12 mouse cellular contexts compared by ENCODE assay signal in genomic region chr11:73201597-73201996, GRCm38 (mm10). TPM values are rescaled to one million over a fixed set of nuclear protein-coding genes. Genes with fewer than 3 reads are reported as not detected.
A peak's percentile ranks its signal among the peaks of the same experiment; 100 is the strongest.
DNase-seq lines count a peak whose midpoint lies in the region; ATAC-seq and TF ChIP-seq lines count a peak whose summit lies in the region.
"Had no signal": no experiment of that assay in that cellular context is flagged by ENCODE, and none has a peak within 500 bp of the region (broad histone marks: within the 10 kb centered on the region; RNA-seq: fewer than 3 reads in every experiment).

No protein-coding gene starts in this region.

- H3K36me3 ChIP-seq in kidney, postnatal 0 days (ENCODE audit: insufficient read depth, low read length), result no peaks in the 10 kb centered on the region
- no peaks in the 10 kb centered on the region for H3K36me3 ChIP-seq in kidney, embryonic 16.5 days (ENCODE audit: insufficient read depth, low read length)
- no peaks in the 10 kb centered on the region for H3K36me3 ChIP-seq in limb, embryonic 10.5 days
- H3K36me3 ChIP-seq: limb, embryonic 12.5 days; midbrain, embryonic 15.5 days had no signal

- 34% methylated on average over 4 of the region's 4 CpGs for WGBS in kidney, postnatal 0 days
- 36% methylated on average over 4 of the region's 4 CpGs for WGBS in kidney, embryonic 16.5 days
- 38% methylated on average over 4 of the region's 4 CpGs for WGBS in limb, embryonic 10.5 days

- H3K4me1 ChIP-seq in kidney, postnatal 0 days (replicated peaks; ENCODE audit: insufficient read depth, low read length), result no peaks in the 10 kb centered on the region
- H3K4me1 ChIP-seq in kidney, embryonic 16.5 days (ENCODE audit: insufficient read depth, low read length), result peaks cover 15% of the 10 kb centered on the region
- peaks cover 17% of the 10 kb centered on the region for H3K4me1 ChIP-seq in limb, embryonic 10.5 days

- TF ChIP-seq CTCF in kidney, postnatal 0 days (IDR thresholded peaks at IDR 0.05; ENCODE audit: low read depth), result peak; percentile 51; the same call in 1 of the 2 replicates

- H3K27me3 ChIP-seq in kidney, postnatal 0 days (ENCODE audit: insufficient read depth, low read length), result no peaks in the 10 kb centered on the region
- no peaks in the 10 kb centered on the region for H3K27me3 ChIP-seq in kidney, embryonic 16.5 days (ENCODE audit: insufficient read depth, low read length)
- no peaks in the 10 kb centered on the region; the same call in 1 of the 2 replicates for H3K27me3 ChIP-seq in limb, embryonic 10.5 days (ENCODE audit: low read depth, poor library complexity, severe bottlenecking)
- H3K27me3 ChIP-seq: midbrain, embryonic 15.5 days had no signal

- no peaks in the 10 kb centered on the region for H3K9me3 ChIP-seq in kidney, postnatal 0 days (replicated peaks; ENCODE audit: low read length)
- no peaks in the 10 kb centered on the region for H3K9me3 ChIP-seq in kidney, embryonic 16.5 days (ENCODE audit: low read length)
- H3K9me3 ChIP-seq in limb, embryonic 10.5 days (replicated peaks), result no peaks in the 10 kb centered on the region
- H3K9me3 ChIP-seq: limb, embryonic 12.5 days; midbrain, embryonic 15.5 days had no signal

- H3K9ac ChIP-seq in kidney, postnatal 0 days (ENCODE audit: low read depth, low read length), result no peak overlapping the region
- H3K9ac ChIP-seq in kidney, embryonic 16.5 days (replicated peaks; ENCODE audit: low read length), result no peak overlapping the region
- H3K9ac ChIP-seq: limb, embryonic 12.5 days; midbrain, embryonic 15.5 days had no signal

- no peak for ATAC-seq in kidney, postnatal 0 days (replicated peaks; ENCODE audit: low FRiP score, low read depth)
- ATAC-seq in kidney, embryonic 16.5 days (ENCODE audit: low FRiP score, low TSS enrichment), result no peak
- ATAC-seq: intestine, embryonic 16.5 days; midbrain, embryonic 15.5 days had no signal

- no peak overlapping the region for H3K27ac ChIP-seq in kidney, postnatal 0 days
- H3K27ac ChIP-seq in kidney, embryonic 16.5 days (ENCODE audit: low read length), result no peak overlapping the region
- no peak overlapping the region for H3K27ac ChIP-seq in limb, embryonic 10.5 days
- H3K27ac ChIP-seq: limb, embryonic 12.5 days; midbrain, embryonic 15.5 days had no signal

- no peak overlapping the region for H3K4me2 ChIP-seq in kidney, postnatal 0 days (ENCODE audit: low read length)
- no peak overlapping the region for H3K4me2 ChIP-seq in kidney, embryonic 16.5 days (replicated peaks; ENCODE audit: low read depth, low read length)
- H3K4me2 ChIP-seq: limb, embryonic 12.5 days; midbrain, embryonic 15.5 days had no signal

- DNase-seq in kidney, postnatal 0 days (ENCODE audit: low spot score), result peak; percentile 36
- DNase-seq in 3T3-L1 (ENCODE audit: low read depth, low spot score) (peak; percentile 36), 416B (ENCODE audit: low read depth) (peak; percentile 49)
- peak; percentile 13 for DNase-seq in embryo, embryonic 11 days
- no peak for DNase-seq in limb, embryonic 10.5 days (ENCODE audit: low spot score)
- no peak for DNase-seq in cerebellum, adult 9-11 months
- DNase-seq: layer of hippocampus, adult 9-11 months had no signal

- no peak overlapping the region for H3K4me3 ChIP-seq in kidney, postnatal 0 days (replicated peaks; ENCODE audit: low read depth, low read length)
- no peak overlapping the region for H3K4me3 ChIP-seq in kidney, embryonic 16.5 days (ENCODE audit: low read length)
- no peak overlapping the region for H3K4me3 ChIP-seq in limb, embryonic 10.5 days
- H3K4me3 ChIP-seq: limb, embryonic 12.5 days; midbrain, embryonic 15.5 days had no signal

RNA-seq across cellular contexts. Expression of gene Shpk, which starts 2.3 kb away (rescaled TPM):
- polyA plus RNA-seq in kidney, postnatal 0 days (2015; fragmentation: Nextera tagmentation; extraction: Ambion mirVana), result 3.8 and 3.9 TPM in 2 replicates
- polyA plus RNA-seq in kidney, embryonic 16.5 days (2015; fragmentation: Nextera tagmentation; extraction: Ambion mirVana), result 2.4 and 2.6 TPM in 2 replicates
- polyA plus RNA-seq in limb, embryonic 10.5 days (2016; fragmentation: Nextera tagmentation; extraction: Ambion mirVana), result 0.56 and 1.3 TPM in 2 replicates

RNA-seq across cellular contexts. Expression of gene Ctns, which starts 2.8 kb away (rescaled TPM):
- polyA plus RNA-seq in kidney, postnatal 0 days (2015; fragmentation: Nextera tagmentation; extraction: Ambion mirVana), result 21.7 and 22.8 TPM in 2 replicates
- polyA plus RNA-seq in kidney, embryonic 16.5 days (2015; fragmentation: Nextera tagmentation; extraction: Ambion mirVana), result 21.5 and 22.4 TPM in 2 replicates
- 16.7 and 21.0 TPM in 2 replicates for polyA plus RNA-seq in limb, embryonic 10.5 days (2016; fragmentation: Nextera tagmentation; extraction: Ambion mirVana)

RNA-seq across cellular contexts. Expression of gene Tax1bp3, which starts 24.7 kb away (rescaled TPM):
- polyA plus RNA-seq in kidney, postnatal 0 days (2015; fragmentation: Nextera tagmentation; extraction: Ambion mirVana), result 227 and 237 TPM in 2 replicates
- polyA plus RNA-seq in kidney, embryonic 16.5 days (2015; fragmentation: Nextera tagmentation; extraction: Ambion mirVana), result 231 and 251 TPM in 2 replicates
- 190 and 226 TPM in 2 replicates for polyA plus RNA-seq in limb, embryonic 10.5 days (2016; fragmentation: Nextera tagmentation; extraction: Ambion mirVana)

RNA-seq across cellular contexts. Expression of gene Emc6, which starts 24.8 kb away (rescaled TPM):
- polyA plus RNA-seq in kidney, postnatal 0 days (2015; fragmentation: Nextera tagmentation; extraction: Ambion mirVana), result 182 and 187 TPM in 2 replicates
- polyA plus RNA-seq in kidney, embryonic 16.5 days (2015; fragmentation: Nextera tagmentation; extraction: Ambion mirVana), result 121 and 123 TPM in 2 replicates
- 114 and 133 TPM in 2 replicates for polyA plus RNA-seq in limb, embryonic 10.5 days (2016; fragmentation: Nextera tagmentation; extraction: Ambion mirVana)

RNA-seq across cellular contexts. Expression of gene Trpv1, which starts 32.5 kb away (rescaled TPM):
- not detected in 2 replicates for polyA plus RNA-seq in kidney, postnatal 0 days (2015; fragmentation: Nextera tagmentation; extraction: Ambion mirVana)
- 0.24 TPM in 1 of 2 replicates, not detected in the other for polyA plus RNA-seq in kidney, embryonic 16.5 days (2015; fragmentation: Nextera tagmentation; extraction: Ambion mirVana)
- 0.26 TPM in 1 of 2 replicates, not detected in the other for polyA plus RNA-seq in limb, embryonic 10.5 days (2016; fragmentation: Nextera tagmentation; extraction: Ambion mirVana)
- polyA plus RNA-seq: forebrain, embryonic 11.5 days had no signal

Comparison
In these comparisons a context has a peak if more than half of its experiments do, and no peak if none do; other contexts are left out.
1. DNase-seq: peak in kidney, postnatal 0 days (single experiment), 3T3-L1 (single experiment), 416B (single experiment) and embryo, embryonic 11 days (single experiment); none in limb, embryonic 10.5 days (single experiment) and cerebellum, adult 9-11 months (single experiment).